Mouse (Mus musculus) Patski (cell line): ENCODE measurements around the gene Cldn10. TPM values are rescaled to one million over a fixed set of nuclear protein-coding genes. Genes with fewer than 3 reads are reported as not detected.
A peak's percentile ranks its signal among the peaks of the same experiment; 100 is the strongest.

ENCODE experiments used
- ATAC-seq: fragments of 100-300 bp; one replicate; pipeline ENCODE4 v1.8.0; 2021
- CTCF ChIA-PET: fragments of 350-600 bp; sonication (Branson Sonifier 250); formaldehyde crosslinking; loops from one replicate; lab custom pipeline; 2022; ENCODE audit warnings: inconsistent platforms; lab: Charles Lee
- POLR2A ChIA-PET: fragments of 350-600 bp; sonication (Branson Sonifier 250); formaldehyde crosslinking; loops from one replicate; lab custom pipeline; 2022; ENCODE audit warnings: antibody characterized with exemption, inconsistent platforms; lab: Charles Lee
- DNase-seq: peaks from one replicate; pipeline ENCODE4 v3.0.0-alpha.2; 2011; ENCODE audit warnings: low read depth, low spot score
- H3K27me3 ChIP-seq: fragments of 371-371 bp; one replicate; pipeline ENCODE4 v1.5.1; 2021
- CTCF ChIP-seq: fragments of 100-300 bp; IDR thresholded peaks from one replicate; pipeline ENCODE4 v1.5.1; 2021
- in situ Hi-C: fragments of 300-500 bp; cut with MboI; formaldehyde crosslinking; loops from 3 replicates; pipeline ENCODE4 v1.11.1; 2018; ENCODE audit warnings: low pct_unique_long_range_greater_than_20kb, mixed read lengths
- polyA plus RNA-seq: library from polyadenylated mRNA; unstranded; gene quantifications from one replicate; pipeline ENCODE4 v1.2.3, GENCODE M21; 2021

Gene Cldn10
- polyA plus RNA-seq, 1 experiment from 2014 or later = not detected

GRCm38 (mm10) chr14:118763917-118764495 is 23.7 kb upstream of the Cldn10 start:
- DNase-seq (no peak), ATAC-seq (no peak)
- POLR2A ChIA-PET = interaction anchor here (0.6 kb wide), 1 partner anchor 12 kb away, joined by 3 read pairs; no protein-coding TSS in a partner anchor
- CTCF ChIA-PET = interaction anchor here (0.9 to 1.2 kb wide), 2 partner anchors 47 to 69 kb away, joined by 3 to 4 read pairs; no protein-coding TSS in a partner anchor
- TF ChIP-seq CTCF = no peak
- no peaks in the 10 kb centered on the region for H3K27me3 ChIP-seq
- in situ Hi-C loops = no loop called here

GRCm38 (mm10) chr14:118765306-118765705 is 22.4 kb upstream of the Cldn10 start:
- in situ Hi-C loops = loop anchor here (5.0 kb wide), 2 partner anchors 63 to 143 kb away; no protein-coding TSS in a partner anchor
- peak; percentile 61 for ATAC-seq
- ChIA-PET CTCF (interaction anchor here (1.2 kb wide), 1 partner anchor 9 kb away, joined by 3 read pairs; no protein-coding TSS in a partner anchor), POLR2A (no interaction called here)
- DNase-seq = peak; percentile 71
- no peaks in the 10 kb centered on the region for H3K27me3 ChIP-seq
- no peak for TF ChIP-seq CTCF

- in situ Hi-C loops = loop anchor here (5.0 kb wide), 2 partner anchors 64 to 144 kb away; no protein-coding TSS in a partner anchor
- TF ChIP-seq CTCF = no peak
- no peak for DNase-seq
- no peaks in the 10 kb centered on the region for H3K27me3 ChIP-seq
- ChIA-PET CTCF (interaction anchor here (1.2 to 3.9 kb wide), 3 partner anchors 9 to 150 kb away, joined by 3 to 29 read pairs (median 6); no protein-coding TSS in a partner anchor), POLR2A (interaction anchor here (0.8 kb wide), 1 partner anchor 61 kb away, joined by 4 read pairs; no protein-coding TSS in a partner anchor)
- ATAC-seq = peak; percentile 36
Observed at GRCm38 (mm10) chr14:118765951-118766350, 21.8 kb upstream of the Cldn10 start.

GRCm38 (mm10) chr14:118766368-118766767 is 21.3 kb upstream of the Cldn10 start:
- in situ Hi-C loops = loop anchor here (5.0 kb wide), 2 partner anchors 64 to 144 kb away; no protein-coding TSS in a partner anchor
- TF ChIP-seq CTCF = no peak
- H3K27me3 ChIP-seq = no peaks in the 10 kb centered on the region
- CTCF ChIA-PET = interaction anchor here (1.2 to 3.9 kb wide), 5 partner anchors 8 to 150 kb away, joined by 3 to 29 read pairs (median 6); no protein-coding TSS in a partner anchor
- no peak for DNase-seq
- POLR2A ChIA-PET = interaction anchor here (0.8 to 2.4 kb wide), 3 partner anchors 61 to 64 kb away, joined by 4 to 6 read pairs (median 5); no protein-coding TSS in a partner anchor
- peak; percentile 23 for ATAC-seq

- ATAC-seq (peak; percentile 74), DNase-seq (no peak)
- peak; percentile 93 for TF ChIP-seq CTCF
- H3K27me3 ChIP-seq = no peaks in the 10 kb centered on the region
- in situ Hi-C loops = loop anchor here (5.0 kb wide), 2 partner anchors 66 to 146 kb away; no protein-coding TSS in a partner anchor
- ChIA-PET CTCF (interaction anchor here (0.6 to 3.9 kb wide), 22 partner anchors 12 to 171 kb away, joined by 3 to 29 read pairs (median 4); no protein-coding TSS in a partner anchor), POLR2A (interaction anchor here (2.4 kb wide), 1 partner anchor 65 kb away, joined by 6 read pairs; no protein-coding TSS in a partner anchor)
Observed at GRCm38 (mm10) chr14:118767673-118768353, 19.9 kb upstream of the Cldn10 start.

GRCm38 (mm10) chr14:118768354-118768713 is 19.4 kb upstream of the Cldn10 start:
- in situ Hi-C loops = loop anchor here (5.0 kb wide), 2 partner anchors 66 to 146 kb away; no protein-coding TSS in a partner anchor
- POLR2A ChIA-PET = interaction anchor here (2.4 kb wide), 1 partner anchor 66 kb away, joined by 6 read pairs; no protein-coding TSS in a partner anchor
- CTCF ChIA-PET = interaction anchor here (0.6 to 3.9 kb wide), 19 partner anchors 13 to 171 kb away, joined by 3 to 29 read pairs (median 4); no protein-coding TSS in a partner anchor
- DNase-seq = no peak
- TF ChIP-seq CTCF = no peak
- no peak for ATAC-seq
- no peaks in the 10 kb centered on the region for H3K27me3 ChIP-seq

- no peak for TF ChIP-seq CTCF
- CTCF ChIA-PET = interaction anchor here (0.9 to 1.6 kb wide), 2 partner anchors 26 to 43 kb away, joined by 3 to 4 read pairs; no protein-coding TSS in a partner anchor
- no peaks in the 10 kb centered on the region for H3K27me3 ChIP-seq
- no peak for DNase-seq
- in situ Hi-C loops = loop anchor here (5.0 kb wide), 1 partner anchor 34 kb away; no protein-coding TSS in a partner anchor
- no peak for ATAC-seq
- POLR2A ChIA-PET = no interaction called here
Observed at GRCm38 (mm10) chr14:118773668-118774067, 14.0 kb upstream of the Cldn10 start.

GRCm38 (mm10) chr14:118774507-118775428 is 12.9 kb upstream of the Cldn10 start:
- ChIA-PET CTCF (interaction anchor here (0.6 to 1.6 kb wide), 6 partner anchors 9 to 130 kb away, joined by 3 to 9 read pairs (median 4); no protein-coding TSS in a partner anchor), POLR2A (no interaction called here)
- DNase-seq (no peak), ATAC-seq (no peak)
- in situ Hi-C loops = loop anchor here (5.0 kb wide), 1 partner anchor 33 kb away; no protein-coding TSS in a partner anchor
- no peaks in the 10 kb centered on the region for H3K27me3 ChIP-seq
- TF ChIP-seq CTCF = peak; percentile 71

GRCm38 (mm10) chr14:118775554-118775953 is 12.2 kb upstream of the Cldn10 start:
- no peak for DNase-seq
- H3K27me3 ChIP-seq = no peaks in the 10 kb centered on the region
- in situ Hi-C loops = no loop called here
- POLR2A ChIA-PET = no interaction called here
- CTCF ChIA-PET = interaction anchor here (0.6 to 1.6 kb wide), 6 partner anchors 18 to 129 kb away, joined by 3 to 9 read pairs (median 4); no protein-coding TSS in a partner anchor
- ATAC-seq = no peak
- no peak for TF ChIP-seq CTCF
